Mouse (Mus musculus): ENCODE results near the gene B3galt4.

- TF ChIP-seq EP300 (IDR thresholded peaks at IDR 0.05; ENCODE audit: insufficient read depth, low read depth, low read length) (no peak), POLR2A (IDR thresholded peaks at IDR 0.05; ENCODE audit: insufficient read depth, low read depth, low read length) (no peak)
These were observed 21.4 kb upstream of the B3galt4 start for GRCm38 (mm10) chr17:33972691-33973090.

Measured in heart, adult 2 months (tissue).